Mouse (Mus musculus) liver, embryonic 14.5 days (tissue): ENCODE measurements around the gene Pgc. TPM values are rescaled to one million over a fixed set of nuclear protein-coding genes. Genes with fewer than 3 reads are reported as not detected.

ENCODE experiments used
- ATAC-seq: fragments of 200-750 bp; cut with Nextera tagmentation; 2 replicates; pipeline ENCODE4 v1.8.0; 2017; ENCODE audit warnings: moderate number of reproducible peaks, mild to moderate bottlenecking, moderate library complexity; ENCODE audit not compliant: insufficient read depth
- DNase-seq, 3 experiments: peaks; one replicate each; pipeline ENCODE4 v3.0.0-alpha.2; 2012 to 2013; ENCODE audit warnings: low read depth in 3 of 3, low spot score in 3 of 3
- H3K27ac ChIP-seq: fragments of 300-500 bp; sonication (generic); 2 replicates; pipeline ENCODE4 v1.5.1; 2014; ENCODE audit warnings: moderate library complexity, mild to moderate bottlenecking, control low read depth, inconsistent platforms
- H3K27me3 ChIP-seq: fragments of 300-500 bp; sonication (generic); 2 replicates; pipeline ENCODE4 v1.6.1; 2014; ENCODE audit warnings: mild to moderate bottlenecking, low read length, moderate library complexity; ENCODE audit not compliant: control insufficient read depth, insufficient read depth
- H3K36me3 ChIP-seq: fragments of 300-500 bp; sonication (generic); replicated peaks from 2 replicates; pipeline ENCODE4 v1.6.1; 2014; ENCODE audit warnings: low read depth; ENCODE audit not compliant: control insufficient read depth, insufficient read depth
- H3K4me1 ChIP-seq, 2 experiments: fragments of 200-500 bp in 1 of 2; fragments of 300-500 bp in 1 of 2; sonication (generic) in 1 of 2; replicated peaks; 2 replicates each; pipeline ENCODE4 v1.6.1; 2012 to 2014; ENCODE audit warnings: antibody characterized with exemption in 1 of 2, inconsistent platforms in 1 of 2, low read length in 1 of 2; ENCODE audit not compliant: control insufficient read depth in 2 of 2, insufficient read depth in 2 of 2
- H3K4me2 ChIP-seq: fragments of 300-500 bp; sonication (generic); 2 replicates; pipeline ENCODE4 v1.6.1; 2014; ENCODE audit warnings: low read depth, mild to moderate bottlenecking, control low read depth, moderate library complexity
- H3K4me3 ChIP-seq, 2 experiments: fragments of 200-500 bp in 1 of 2; fragments of 300-500 bp in 1 of 2; sonication (generic) in 1 of 2; 2 replicates each; pipeline ENCODE4 v1.5.1; 2012 to 2014; ENCODE audit warnings: low read depth in 2 of 2, low read length in 2 of 2, mild to moderate bottlenecking in 2 of 2, control low read depth in 1 of 2, inconsistent platforms in 1 of 2, moderate library complexity in 1 of 2; ENCODE audit not compliant: insufficient read depth in 1 of 2
- H3K9ac ChIP-seq: fragments of 300-500 bp; sonication (generic); replicated peaks from 2 replicates; pipeline ENCODE4 v1.6.1; 2014; ENCODE audit warnings: mild to moderate bottlenecking, control low read depth, moderate library complexity
- H3K9me3 ChIP-seq: fragments of 300-500 bp; sonication (generic); 2 replicates; pipeline ENCODE4 v1.6.1; 2016; ENCODE audit warnings: low read length, mixed read lengths; ENCODE audit not compliant: control insufficient read depth
- CTCF ChIP-seq: IDR thresholded peaks from 2 replicates; pipeline ENCODE4 v1.5.1; 2016; ENCODE audit warnings: antibody characterized with exemption, low read depth, control low read depth
- EP300 ChIP-seq: IDR thresholded peaks from 2 replicates; pipeline ENCODE4 v1.6.1; 2016; ENCODE audit warnings: antibody characterized with exemption, low read depth
- WGBS: fragments of 180-500 bp; shearing (Covaris S2); extraction: QIAGEN DNeasy Blood & Tissue Kit; methylation state at CpG from one replicate; pipeline ENCODE4 v1.1.7; 2014; ENCODE audit not compliant: insufficient replicate concordance; 5-methylcytosine and 5-hydroxymethylcytosine counted together
- polyA plus RNA-seq, 2 experiments: library from polyadenylated mRNA; depleted of rRNA in 1 of 2; stranded (reverse) in 1 of 2; unstranded in 1 of 2; fragments of >200 nt; fragmentation: Nextera tagmentation in 1 of 2; extraction: Ambion mirVana in 1 of 2; gene quantifications; 2 replicates each; pipeline versions ENCODE4 v1.2.1 to v1.2.3; 2012 to 2014

Pgc gene
- polyA plus RNA-seq, 2 experiments, result not detected

DNA sequence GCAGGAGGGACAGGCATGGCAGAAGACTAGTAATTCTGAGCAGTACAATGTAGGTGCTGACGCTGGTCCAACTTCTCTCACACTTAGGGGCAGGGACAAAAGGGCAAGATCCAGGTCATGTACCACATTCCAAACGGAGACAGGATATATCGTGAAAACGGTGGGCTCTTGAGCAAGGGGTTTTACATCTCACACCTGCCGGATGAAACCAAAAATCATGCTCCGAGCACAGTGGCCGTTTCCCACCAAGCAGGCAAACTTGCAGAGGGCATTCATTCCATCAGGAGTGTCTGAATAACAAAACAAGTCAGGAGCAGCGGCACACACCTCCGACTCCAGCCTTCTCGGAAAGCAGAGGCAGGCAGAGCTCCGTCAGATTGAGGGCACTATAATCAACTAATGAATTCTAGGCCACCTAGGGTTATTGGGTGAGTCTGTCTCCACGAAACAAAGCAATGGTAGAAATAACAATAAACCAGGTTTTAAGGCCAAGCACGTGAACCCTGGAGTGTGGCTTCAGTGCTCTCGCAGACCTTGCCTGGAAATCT is 9.0 kb downstream of the Pgc start:
- H3K4me1 ChIP-seq, result peaks cover 0 to 6% of the 10 kb centered on the region in 2 experiments; a peak in 2 of 4 replicates
- no peak overlapping the region for H3K4me2 ChIP-seq
- no peak for ATAC-seq
- no peak overlapping the region for H3K27ac ChIP-seq
- H3K27me3 ChIP-seq, result peaks cover 12% of the 10 kb centered on the region
- no peak overlapping the region for H3K9ac ChIP-seq
- no peaks in the 10 kb centered on the region for H3K36me3 ChIP-seq
- 64% methylated on average over 14 of the region's 14 CpGs for WGBS
- no peak overlapping the region for H3K4me3 ChIP-seq
- no peak for DNase-seq
- TF ChIP-seq CTCF, result no peak
- no peak for TF ChIP-seq EP300
- H3K9me3 ChIP-seq, result no peaks in the 10 kb centered on the region

DNA sequence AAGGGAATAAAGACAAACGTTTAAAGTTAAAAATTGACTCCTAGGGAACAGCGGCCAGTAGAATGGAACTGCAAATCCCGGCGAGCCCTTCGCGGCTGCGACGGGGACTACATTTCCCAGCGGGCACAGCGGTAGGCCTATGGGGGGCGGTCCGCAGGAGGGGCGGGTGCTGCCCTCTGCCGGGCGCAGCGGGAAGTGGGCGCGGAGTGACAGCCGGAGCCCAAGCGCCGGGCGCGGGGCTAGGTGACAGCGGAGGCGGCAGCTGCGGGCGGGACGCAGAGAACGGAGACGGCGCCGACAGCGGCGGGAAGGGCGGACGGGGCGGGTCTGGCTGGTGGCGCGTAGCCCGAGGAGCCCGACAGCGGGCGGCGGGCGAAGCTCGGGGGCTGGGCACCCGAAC is 10.2 kb downstream of the Pgc start, which contains the start of gene Tfeb:
Gene Tfeb, plus strand, starts transcription at position 175 of the 400 bp plus-strand sequence.
- Histone ChIP-seq H3K4me2 (peak within 1 kb of the TSS; percentile 78), H3K9ac (peak within 1 kb of the TSS; percentile 61), H3K9me3 (no peaks in the 10 kb centered on the region), H3K4me3 (peak within 1 kb of the TSS; percentile 60 to 67), H3K4me1 (peaks cover 0 to 6% of the 10 kb centered on the region in 2 experiments; a peak in 2 of 4 replicates), H3K36me3 (no peaks in the 10 kb centered on the region), H3K27me3 (peaks cover 12% of the 10 kb centered on the region), H3K27ac (no peak within 1 kb of the TSS)
- WGBS, result under 1% methylated on average over 46 of the region's 47 CpGs
- ATAC-seq (peak; percentile 76), DNase-seq (peak; percentile 70 to 80 (median 75))
- TF ChIP-seq EP300 (no peak), CTCF (peak; percentile 91)

DNA sequence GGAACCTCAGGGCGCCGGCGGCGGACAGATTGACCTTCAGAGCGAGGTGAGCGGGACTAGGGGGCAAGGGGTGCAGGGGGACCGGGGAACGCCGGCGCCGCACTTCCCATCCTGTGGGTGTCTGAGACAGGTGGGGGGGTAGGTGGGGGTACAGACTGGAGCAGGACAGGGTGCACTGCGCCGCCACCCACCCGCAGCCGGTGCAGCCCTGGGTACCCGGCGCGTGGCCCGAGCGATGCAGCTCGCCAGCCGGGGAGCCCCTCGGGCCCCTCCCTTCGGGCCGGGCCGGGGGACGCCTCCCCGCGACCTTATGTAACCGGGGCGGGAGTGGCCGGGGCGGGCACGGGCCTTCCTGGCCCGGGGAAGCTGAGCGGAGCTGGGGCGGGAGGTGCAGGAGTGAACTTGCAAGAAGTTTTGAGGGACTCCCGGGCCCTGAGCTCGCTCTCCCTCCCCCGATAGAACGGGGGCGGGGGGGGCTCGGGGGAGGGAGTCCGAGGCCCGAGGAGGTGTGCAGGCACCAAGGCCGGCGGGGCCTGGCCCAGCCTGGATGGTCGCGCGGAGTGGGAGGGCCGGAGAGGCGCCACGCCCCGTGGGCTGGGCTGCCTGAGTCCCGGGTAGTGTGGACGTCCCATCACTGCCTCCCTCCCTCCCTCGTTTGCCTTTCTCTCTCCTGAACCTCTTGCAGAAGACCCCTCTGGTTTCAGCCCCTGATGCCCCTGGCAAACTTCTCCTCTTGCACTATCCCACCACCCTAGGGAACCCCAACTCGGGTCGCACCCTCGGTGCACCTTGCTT is 10.8 kb downstream of the Pgc start:
- Histone ChIP-seq H3K4me1 (peaks cover 0 to 6% of the 10 kb centered on the region in 2 experiments; a peak in 2 of 4 replicates), H3K4me2 (peak overlapping the region; percentile 78), H3K27me3 (peaks cover 12% of the 10 kb centered on the region), H3K4me3 (peak overlapping the region; percentile 60 to 67), H3K9ac (peak overlapping the region; percentile 61), H3K9me3 (no peaks in the 10 kb centered on the region), H3K36me3 (no peaks in the 10 kb centered on the region), H3K27ac (no peak overlapping the region)
- DNase-seq (peak in 1 of 3 experiments; percentile 38), ATAC-seq (peak; percentile 74)
- 1% methylated on average over 44 of the region's 60 CpGs for whole genome bisulfite sequencing
- no peak for TF ChIP-seq CTCF
- TF ChIP-seq EP300, result no peak

DNA sequence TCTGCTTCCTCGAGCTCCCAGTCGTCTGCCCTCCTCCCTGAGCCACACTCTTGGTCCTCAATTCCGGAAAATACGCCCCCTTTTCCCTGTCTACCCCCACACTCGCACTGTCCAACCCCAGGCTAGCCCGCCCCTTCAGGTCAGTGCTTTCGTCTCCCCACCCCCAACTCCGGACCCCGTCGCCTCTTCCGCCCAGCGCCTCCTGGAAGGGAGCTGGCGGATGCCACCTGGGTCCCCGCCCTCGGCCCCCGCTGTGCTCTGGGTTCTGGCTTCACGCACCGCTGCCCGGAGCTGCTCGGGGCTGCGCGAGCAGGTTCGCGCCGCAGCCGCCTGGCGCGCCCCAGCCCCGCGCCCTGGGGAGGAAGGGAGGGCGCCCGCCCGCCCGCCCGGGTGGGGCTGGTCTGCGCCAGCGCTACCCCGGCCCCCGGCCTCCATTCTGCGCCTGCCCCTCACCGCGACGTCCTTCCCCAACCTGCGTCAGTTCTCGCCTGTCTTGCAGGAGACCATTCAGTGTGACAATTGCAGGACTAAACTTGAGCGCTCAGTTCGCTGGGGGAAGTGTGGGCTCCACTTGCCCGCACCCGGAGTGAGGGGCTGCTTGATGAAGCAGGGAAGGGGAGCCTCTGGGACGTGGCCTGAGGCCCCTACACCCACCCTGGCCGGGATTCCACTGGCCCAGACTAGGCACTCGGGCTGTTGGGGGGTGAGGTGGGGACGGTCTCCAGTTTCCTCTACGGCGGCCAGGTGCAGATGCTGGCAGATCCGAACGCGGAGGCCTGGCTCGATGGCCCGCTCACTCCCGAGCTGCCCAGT is 11.6 kb downstream of the Pgc start:
- peak; percentile 19; the same call in 1 of the 2 replicates for ATAC-seq
- DNase-seq, result no peak
- Histone ChIP-seq H3K27ac (no peak overlapping the region), H3K9ac (peak overlapping the region; percentile 61), H3K4me3 (peak overlapping the region; percentile 60 to 67), H3K4me1 (peaks cover 6 to 11% of the 10 kb centered on the region in 2 experiments), H3K27me3 (peaks cover 12% of the 10 kb centered on the region), H3K4me2 (peak overlapping the region; percentile 78), H3K9me3 (no peaks in the 10 kb centered on the region), H3K36me3 (no peaks in the 10 kb centered on the region)
- WGBS, result 2% methylated on average over 56 of the region's 61 CpGs
- TF ChIP-seq EP300 (no peak), CTCF (no peak)
